In the genomic region with DNA sequence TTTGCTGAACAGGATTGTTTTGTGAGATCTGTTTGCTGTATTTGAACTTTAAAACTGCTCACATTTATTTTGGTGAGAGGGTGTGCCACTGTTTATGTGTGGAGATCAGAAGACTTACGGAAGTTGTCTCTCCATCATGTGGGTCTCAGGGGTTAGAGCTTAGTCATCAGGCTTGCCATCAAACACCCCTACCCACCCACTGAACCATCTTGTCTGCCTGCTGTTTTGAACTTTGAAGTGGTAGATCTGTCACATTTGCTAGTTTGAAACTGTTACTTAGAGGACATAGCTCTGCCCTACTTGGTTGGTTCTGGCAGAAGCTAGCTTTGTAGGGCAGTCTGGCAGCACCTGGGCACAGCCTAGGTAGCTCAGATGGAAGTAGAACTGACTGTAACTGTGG, we compare ENCODE assay signal across 14 mouse cellular contexts.
A peak's percentile ranks its signal among the peaks of the same experiment; 100 is the strongest.
DNase-seq lines count a peak whose midpoint lies in the region; ATAC-seq lines count a peak whose summit lies in the region.
"Had no signal": no experiment of that assay in that cellular context is flagged by ENCODE, and none has a peak within 500 bp of the region (broad histone marks: within the 10 kb centered on the region; RNA-seq: fewer than 3 reads in every experiment).

No protein-coding gene starts in this region.

- no peak for DNase-seq in frontal cortex, adult 2 months (ENCODE audit: extremely low spot score in 1 of 2, low spot score in 1 of 2)
- peak; percentile 35 for DNase-seq in thymus, postnatal 4 days
- no peak for DNase-seq in cerebellum, postnatal 36 days
- no peak for DNase-seq in heart, adult 8-10 months (ENCODE audit: low spot score)
- DNase-seq: adrenal gland, adult 2 months; cerebellum, adult 9-11 months; heart, postnatal 14 days; kidney, adult 8-10 months; kidney, postnatal 4 days had no signal

- ATAC-seq in frontal cortex, adult (ENCODE audit: low TSS enrichment): 0 out of 2 replicates have a peak, but pooled peaks have one; percentile 14
- peak; percentile 92 for ATAC-seq in activated CD4-positive, CD25-positive, alpha-beta regulatory T cell, adult 4 months
- ATAC-seq in neutrophil, adult 5-6 weeks (ENCODE audit: extremely low read depth, insufficient number of reproducible peaks, low FRiP score, poor library complexity, severe bottlenecking): peak; percentile 64
- ATAC-seq: forebrain, embryonic 14.5 days; midbrain, embryonic 15.5 days had no signal

Comparison
In these comparisons a context has a peak if more than half of its experiments do, and no peak if none do; other contexts are left out.
1. ATAC-seq: peak in every context shown above with its lines; median percentile 92 in activated CD4-positive, CD25-positive, alpha-beta regulatory T cell, adult 4 months; 64 in neutrophil, adult 5-6 weeks; 14 in frontal cortex, adult.